Mouse (Mus musculus) left cerebral cortex, postnatal 4 days (tissue): ENCODE measurements at regions not wholly inside any gene's neighbourhood (a gene's known extent, or its start where the extent isn't known, plus 50 kb on each side); places are given as distances from the start of the nearest gene placed in this dataset.
A peak's percentile ranks its signal among the peaks of the same experiment; 100 is the strongest.

ENCODE experiments used
- DNase-seq: peaks from one replicate; pipeline ENCODE4 v3.0.0-alpha.2; 2022
- intact Hi-C: fragments of 180-260 bp; cut with DNase I; formaldehyde crosslinking; loops from one replicate; pipeline ENCODE4 v1.15.1; 2025

DNA sequence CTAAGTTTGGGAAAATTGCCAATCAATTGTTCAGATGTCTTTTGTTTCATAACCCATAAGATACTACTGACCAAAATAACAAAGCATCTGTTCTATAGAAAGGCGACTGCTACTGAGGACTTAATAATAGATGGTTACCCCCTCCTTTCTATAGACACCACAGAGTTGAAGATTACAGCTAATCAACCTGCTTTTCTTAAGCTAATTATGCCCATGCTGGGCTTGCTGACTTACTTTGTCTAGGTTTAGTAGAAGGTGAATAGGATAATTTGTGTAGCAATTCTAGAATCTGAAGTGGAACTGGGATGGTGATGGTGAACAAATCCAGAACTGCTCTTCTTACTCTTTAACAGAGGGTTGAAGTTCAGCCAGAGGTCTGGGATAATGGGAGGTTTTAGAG lies 53.8 kb upstream of the Tbx18 start:
- DNase-seq, result no peak

DNA sequence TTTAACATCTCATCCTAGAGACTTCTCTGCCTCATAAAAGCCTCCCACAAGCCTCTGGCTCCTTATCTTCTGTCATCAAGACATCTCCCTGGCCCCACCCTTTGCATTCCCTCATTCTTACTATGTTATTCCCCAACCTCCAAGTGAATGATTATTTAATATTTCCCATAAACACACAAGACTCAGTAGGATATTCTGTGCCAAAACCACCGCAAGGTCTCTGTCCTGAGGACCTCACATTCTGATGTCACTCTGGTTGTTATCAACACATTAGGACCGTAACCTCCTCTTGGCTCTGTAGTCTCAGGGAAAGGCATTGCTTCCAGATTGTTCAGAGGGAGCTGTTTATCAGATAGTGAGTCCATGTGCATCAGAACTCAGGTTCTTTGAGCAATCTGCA lies 80.7 kb upstream of the Tbx18 start:
- intact Hi-C loops, result no loop called here
- DNase-seq, result no peak

More for the DNA sequence above, 53.8 kb upstream of the Tbx18 start:
- intact Hi-C loops, result no loop called here

DNA sequence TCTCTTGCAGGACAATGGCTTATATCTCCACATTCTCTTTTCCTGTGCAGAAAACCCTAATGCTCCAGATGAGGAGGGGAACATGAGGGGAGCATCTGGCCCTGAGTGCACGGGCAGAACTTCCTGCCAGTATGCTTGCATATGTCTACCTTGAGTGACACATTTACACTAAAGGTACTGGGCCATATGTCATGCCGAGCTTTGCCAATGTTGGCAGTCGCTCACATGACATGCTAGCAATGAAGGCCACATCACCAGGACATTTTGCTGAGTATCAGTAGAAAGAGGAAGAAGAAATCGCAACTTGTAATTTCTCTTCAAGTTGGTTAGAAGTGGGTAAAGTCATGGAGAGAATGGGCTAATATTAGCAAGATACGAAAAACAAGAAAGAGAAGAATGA lies 91.2 kb upstream of the Tbx18 start:
- intact Hi-C loops, result no loop called here
- DNase-seq, result no peak

DNA sequence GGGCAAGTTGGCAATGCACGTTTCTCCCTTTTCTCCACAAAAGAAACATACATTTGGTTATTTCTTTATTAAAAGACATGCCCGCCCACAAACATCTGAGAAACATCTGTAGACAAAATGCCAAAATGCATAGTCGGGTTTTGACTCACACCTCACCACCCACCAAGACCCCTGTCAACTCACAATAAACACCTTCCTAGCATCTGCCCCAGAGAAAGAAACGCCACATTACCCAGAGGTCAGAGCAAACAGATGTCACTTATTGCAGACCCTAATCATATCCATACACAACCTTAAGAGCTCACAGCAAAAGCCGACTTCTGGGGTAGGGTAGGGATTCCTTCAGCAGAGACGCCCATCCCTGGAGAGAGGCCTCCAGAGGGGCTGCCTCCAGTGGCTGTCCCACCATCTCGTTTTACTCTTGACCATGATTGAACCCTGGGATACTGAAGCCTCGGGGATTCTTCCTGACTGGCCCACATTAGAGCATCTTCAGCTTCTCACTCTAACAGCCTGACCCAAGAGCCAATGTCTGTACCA lies 93.7 kb upstream of the Tbx18 start:
- intact Hi-C loops, result no loop called here
- DNase-seq, result no peak

- DNase-seq, result peak; percentile 39
- intact Hi-C loops, result no loop called here
These were observed 112.8 kb upstream of the Tbx18 start for GRCm38 (mm10) chr9:87843898-87844297.

- no peak for DNase-seq
- intact Hi-C loops, result no loop called here
These were observed 113.4 kb upstream of the Tbx18 start for GRCm38 (mm10) chr9:87844453-87844852.

- intact Hi-C loops, result no loop called here
- no peak for DNase-seq
These were observed 117.8 kb upstream of the Tbx18 start for GRCm38 (mm10) chr9:87848882-87849281.

DNA sequence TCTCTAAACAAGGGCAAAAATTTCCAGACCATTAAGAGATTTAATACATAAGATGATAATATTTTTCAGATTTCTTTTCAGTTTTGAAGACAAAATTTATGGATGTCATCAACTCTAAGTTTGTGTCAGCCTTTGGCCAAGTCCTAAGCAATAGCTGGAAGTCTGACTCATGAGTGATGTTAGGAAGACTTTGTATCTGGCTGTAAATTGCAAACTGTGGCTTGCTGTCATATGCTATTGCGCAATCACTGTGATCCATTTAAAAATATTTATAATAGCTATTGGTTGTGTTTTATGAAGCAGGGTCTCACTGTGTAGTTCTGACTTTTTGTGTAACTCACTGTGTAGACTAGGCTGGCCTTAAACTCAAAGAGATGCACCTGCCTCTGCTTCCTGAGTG lies 119.1 kb upstream of the Tbx18 start:
- intact Hi-C loops, result no loop called here
- DNase-seq, result no peak

GRCm38 (mm10) chr9:87861588-87861987 lies 130.5 kb upstream of the Tbx18 start:
- DNase-seq, result no peak
- intact Hi-C loops, result no loop called here

DNA sequence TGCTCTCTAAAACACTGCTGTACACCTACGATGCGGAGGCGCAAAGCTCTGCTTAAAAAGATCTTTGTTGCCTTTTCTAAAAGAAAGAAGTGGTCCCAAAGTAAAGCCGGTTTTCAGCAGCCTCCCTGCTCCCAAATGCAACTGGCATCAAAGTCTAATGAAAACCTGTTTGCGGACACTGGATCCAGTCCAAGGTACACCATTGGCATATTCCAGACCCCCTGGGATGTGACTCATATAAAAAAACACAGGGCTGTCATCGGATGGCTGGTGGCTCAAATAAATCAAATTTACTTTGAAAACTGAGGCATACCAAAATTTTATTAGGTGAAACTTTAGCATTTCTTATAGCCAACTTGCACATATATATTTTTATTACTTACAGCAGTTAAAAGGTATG lies 134.2 kb upstream of the Tbx18 start:
- DNase-seq, result peak; percentile 1
- intact Hi-C loops, result no loop called here

DNA sequence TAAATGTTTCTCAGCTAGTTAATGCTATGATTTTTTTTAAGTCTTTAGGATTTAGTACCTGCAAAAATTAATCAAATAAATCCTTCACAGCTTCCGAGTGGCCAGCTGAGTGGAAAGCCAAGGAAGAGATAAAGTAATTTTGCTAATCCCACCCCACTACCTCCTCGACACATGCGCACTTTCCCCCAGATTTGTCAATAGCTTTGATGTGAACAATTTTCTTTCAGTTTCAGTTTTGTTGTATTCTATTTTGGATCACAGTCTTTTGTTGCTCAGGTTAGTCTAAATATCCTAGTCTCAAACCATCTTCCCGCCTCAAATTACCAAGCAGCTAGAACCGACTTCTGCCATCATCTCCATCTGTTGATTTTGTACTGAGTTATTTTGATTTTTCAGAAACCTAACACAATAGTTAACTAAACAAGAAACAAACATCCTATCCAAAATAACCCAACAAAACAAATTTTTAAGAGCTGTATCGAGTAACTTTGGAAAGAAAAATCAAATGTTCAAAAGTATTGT lies 141.4 kb upstream of the Tbx18 start:
- intact Hi-C loops, result no loop called here
- no peak for DNase-seq

DNA sequence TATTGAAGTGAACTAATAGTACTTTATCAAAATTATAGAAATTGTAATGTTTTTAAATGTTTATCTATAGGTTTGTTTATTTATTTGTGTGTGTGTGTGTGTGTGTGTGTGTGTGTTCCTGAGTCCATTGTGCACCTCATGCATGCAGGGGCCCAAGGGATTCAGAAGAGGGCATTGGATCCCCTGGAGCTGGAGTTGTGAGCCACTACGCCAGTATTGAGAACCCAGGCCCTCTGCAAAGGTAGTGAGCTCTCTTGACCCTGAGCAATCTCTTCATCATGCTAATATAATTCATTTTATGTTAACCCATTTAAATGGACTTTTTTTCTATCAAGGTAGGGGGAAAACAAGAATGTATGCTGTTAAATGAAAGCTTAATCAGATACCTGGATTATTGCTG lies 151.5 kb upstream of the Tbx18 start:
- intact Hi-C loops, result no loop called here
- DNase-seq, result no peak

DNA sequence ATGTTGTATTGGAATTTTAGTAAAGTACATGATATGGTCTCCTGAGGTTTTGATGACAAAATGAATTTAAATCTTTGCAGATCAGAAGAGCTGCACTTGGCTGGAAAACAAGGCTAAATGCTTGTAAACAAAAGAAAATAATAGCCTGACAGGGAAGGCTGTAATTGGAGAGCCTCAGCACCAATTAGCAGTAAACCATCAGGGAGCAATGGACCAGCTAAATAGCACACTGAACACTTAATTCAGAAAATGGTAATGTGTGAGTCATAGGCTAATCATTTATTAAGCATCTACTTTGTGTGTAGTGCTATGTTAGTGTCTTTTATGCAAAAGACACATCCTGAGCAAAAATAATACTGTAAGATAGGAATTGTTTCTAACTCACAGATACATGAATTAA lies 152.0 kb upstream of the Tbx18 start:
- DNase-seq, result no peak
- intact Hi-C loops, result no loop called here

DNA sequence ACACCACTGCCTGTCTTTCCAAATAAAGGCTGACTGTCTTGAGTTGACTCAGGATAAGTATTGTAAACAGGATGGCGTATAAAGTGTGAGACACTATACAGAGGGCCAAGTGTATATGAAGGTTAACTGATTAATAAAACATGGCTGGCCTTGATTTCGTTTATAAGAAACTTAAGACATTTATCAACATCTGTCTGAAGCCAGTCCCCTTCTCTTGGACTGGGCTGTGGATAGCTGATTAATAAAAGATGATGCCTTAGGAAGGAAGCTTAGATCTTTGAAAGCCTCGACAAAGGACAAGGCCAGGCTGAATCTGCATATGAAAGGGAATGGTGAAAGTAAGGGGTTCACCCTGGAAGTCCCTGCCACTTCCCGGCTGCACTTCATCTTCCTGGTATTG lies 163.0 kb upstream of the Tbx18 start:
- intact Hi-C loops, result no loop called here
- DNase-seq, result no peak

- DNase-seq, result no peak
- intact Hi-C loops, result no loop called here
These were observed 163.5 kb upstream of the Tbx18 start for GRCm38 (mm10) chr9:87894596-87894995.

- no peak for DNase-seq
- intact Hi-C loops, result no loop called here
These were observed 164.5 kb upstream of the Tbx18 start for GRCm38 (mm10) chr9:87895526-87895925.

DNA sequence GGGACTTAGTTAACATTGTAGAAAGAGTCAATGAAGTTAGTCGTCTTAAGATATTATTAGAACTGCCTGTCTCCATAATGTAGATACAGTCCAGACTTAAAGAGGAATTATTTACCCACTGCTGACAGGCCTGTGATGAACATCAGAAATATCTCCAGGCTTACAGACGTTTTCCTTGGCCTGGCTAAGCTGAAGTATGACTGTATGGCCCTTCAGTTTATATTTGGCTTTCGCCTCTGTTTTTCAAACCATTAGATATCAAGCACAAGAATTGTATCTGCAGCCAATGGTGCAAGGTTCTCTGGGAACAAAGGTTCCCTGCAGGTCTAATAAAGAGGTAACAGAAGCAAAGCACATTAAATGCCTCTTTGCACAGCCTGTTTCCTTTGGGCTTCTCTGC lies 166.3 kb upstream of the Tbx18 start:
- DNase-seq, result no peak
- intact Hi-C loops, result no loop called here

DNA sequence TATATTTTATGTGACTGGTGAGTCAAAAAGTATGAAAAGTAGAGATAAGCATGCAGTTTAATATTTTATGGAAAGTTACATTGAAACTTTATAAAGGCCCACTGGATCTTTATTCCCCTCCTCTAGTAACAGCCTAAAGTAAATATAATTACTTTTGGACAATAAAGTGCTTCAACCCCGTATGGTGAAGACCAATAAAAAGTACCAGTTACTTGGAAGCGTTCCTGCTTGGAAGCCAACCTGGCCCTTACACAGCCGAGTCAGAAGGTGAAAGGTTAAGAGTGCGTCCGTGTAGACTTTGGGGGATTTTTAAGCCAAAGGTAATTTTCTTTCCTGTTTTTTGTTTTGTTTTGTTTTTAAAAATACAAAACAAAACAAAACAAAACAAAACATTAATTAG lies 168.3 kb upstream of the Tbx18 start:
- no peak for DNase-seq
- intact Hi-C loops, result no loop called here

- intact Hi-C loops, result no loop called here
- no peak for DNase-seq
These were observed 168.7 kb upstream of the Tbx18 start for GRCm38 (mm10) chr9:87899800-87900199.

- intact Hi-C loops, result no loop called here
- DNase-seq, result no peak
These were observed 190.2 kb upstream of the Tbx18 start for GRCm38 (mm10) chr9:87921291-87921690.

- DNase-seq, result no peak
- intact Hi-C loops, result no loop called here
These were observed 194.1 kb upstream of the Tbx18 start for GRCm38 (mm10) chr9:87925151-87925550.

GRCm38 (mm10) chr9:87933230-87933629 lies 202.2 kb upstream of the Tbx18 start:
- DNase-seq, result no peak
- intact Hi-C loops, result no loop called here

DNA sequence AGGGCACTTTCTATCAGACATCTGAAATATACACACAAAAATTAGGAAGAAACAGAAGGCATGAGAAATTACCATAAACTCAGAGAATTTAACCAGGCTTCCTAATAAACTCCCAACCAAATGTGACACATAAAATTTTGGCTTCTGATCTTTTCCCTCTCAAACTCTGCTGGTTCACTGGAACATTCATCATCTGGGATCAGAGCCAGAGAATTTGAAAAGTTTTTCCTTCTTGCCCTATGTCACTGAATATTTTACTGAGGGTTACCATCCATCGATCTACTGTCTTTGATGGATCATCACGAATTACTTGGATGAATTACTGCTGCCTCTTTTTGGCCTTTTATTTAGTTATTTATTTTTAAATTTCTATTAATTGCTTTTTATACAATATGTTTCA lies 221.4 kb upstream of the Tbx18 start:
- intact Hi-C loops, result no loop called here
- DNase-seq, result no peak
